Mouse (Mus musculus) heart, embryonic 12.5 days (tissue): ENCODE data around the gene Stard3. TPM values are rescaled to one million over a fixed set of nuclear protein-coding genes. Genes with fewer than 3 reads are reported as not detected.
A peak's percentile ranks its signal among the peaks of the same experiment; 100 is the strongest.

ENCODE experiments used
- ATAC-seq: fragments of 200-750 bp; cut with Nextera tagmentation; 2 replicates; pipeline ENCODE4 v1.8.0; 2017; ENCODE audit warnings: moderate TSS enrichment, moderate library complexity; ENCODE audit not compliant: insufficient number of reproducible peaks, low FRiP score
- H3K27ac ChIP-seq: fragments of 300-500 bp; sonication (generic); 2 replicates; pipeline ENCODE4 v1.5.1; 2016; ENCODE audit warnings: mild to moderate bottlenecking, moderate library complexity; ENCODE audit not compliant: poor library complexity, severe bottlenecking
- H3K27me3 ChIP-seq: fragments of 300-500 bp; sonication (generic); replicated peaks from 2 replicates; pipeline ENCODE4 v1.6.1; 2016; ENCODE audit warnings: mild to moderate bottlenecking, moderate library complexity
- H3K36me3 ChIP-seq: fragments of 300-500 bp; sonication (generic); 2 replicates; pipeline ENCODE4 v1.6.1; 2016; ENCODE audit warnings: mild to moderate bottlenecking, moderate library complexity
- H3K4me1 ChIP-seq: fragments of 300-500 bp; sonication (generic); replicated peaks from 2 replicates; pipeline ENCODE4 v1.6.1; 2016; ENCODE audit warnings: mild to moderate bottlenecking
- H3K4me2 ChIP-seq: fragments of 300-500 bp; sonication (generic); 2 replicates; pipeline ENCODE4 v1.6.1; 2016; ENCODE audit warnings: mild to moderate bottlenecking, moderate library complexity
- H3K4me3 ChIP-seq: fragments of 300-500 bp; sonication (generic); 2 replicates; pipeline ENCODE4 v1.5.1; 2016; ENCODE audit warnings: mild to moderate bottlenecking
- H3K9ac ChIP-seq: fragments of 300-500 bp; sonication (generic); 2 replicates; pipeline ENCODE4 v1.6.1; 2016; ENCODE audit warnings: mild to moderate bottlenecking, moderate library complexity
- H3K9me3 ChIP-seq: fragments of 300-500 bp; sonication (generic); replicated peaks from 2 replicates; pipeline ENCODE4 v1.6.1; 2016; ENCODE audit warnings: mild to moderate bottlenecking, moderate library complexity
- WGBS: fragments of 180-500 bp; shearing (Covaris S2); methylation state at CpG from one replicate; pipeline ENCODE4 v1.1.7; 2016; 5-methylcytosine and 5-hydroxymethylcytosine counted together
- polyA plus RNA-seq: library from polyadenylated mRNA; unstranded; fragments of >200 nt; fragmentation: Nextera tagmentation; extraction: Ambion mirVana; gene quantifications from 2 replicates; pipeline ENCODE4 v1.2.1, GENCODE M21; 2016

The Stard3 gene
- polyA plus RNA-seq, 1 experiment from 2014 or later: 45.2 TPM

DNA sequence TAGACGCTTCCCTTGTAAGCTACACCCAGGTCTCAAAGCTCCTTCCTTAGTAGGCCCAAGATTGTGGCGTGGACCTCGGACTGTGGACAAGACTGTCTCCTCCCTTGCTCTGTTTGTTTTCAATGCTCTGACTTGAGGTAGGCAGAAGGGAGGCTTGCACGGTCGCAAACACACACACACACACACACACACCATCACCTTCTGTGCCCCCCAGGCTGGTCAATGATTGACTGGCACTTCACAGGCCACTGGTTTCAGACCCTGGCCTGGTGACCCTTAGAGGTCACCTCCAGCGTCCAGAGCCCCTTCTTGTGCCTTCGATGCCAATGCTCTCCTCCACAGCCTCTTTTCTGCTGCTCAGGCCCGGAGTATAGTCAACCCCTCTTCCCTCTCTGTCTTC, 50.7 kb downstream of the Stard3 start:
- Histone ChIP-seq H3K9ac (peak overlapping the region; percentile 3), H3K27me3 (no peaks in the 10 kb centered on the region), H3K27ac (peak overlapping the region; percentile 9), H3K4me2 (peak overlapping the region; percentile 41), H3K4me1 (peaks cover 32% of the 10 kb centered on the region), H3K9me3 (no peaks in the 10 kb centered on the region), H3K4me3 (0 out of 2 replicates have a peak overlapping the region, but pooled peaks have one; percentile 12), H3K36me3 (no peaks in the 10 kb centered on the region)
- ATAC-seq: no peak
- 57% methylated on average over 8 of the region's 8 CpGs for WGBS

DNA sequence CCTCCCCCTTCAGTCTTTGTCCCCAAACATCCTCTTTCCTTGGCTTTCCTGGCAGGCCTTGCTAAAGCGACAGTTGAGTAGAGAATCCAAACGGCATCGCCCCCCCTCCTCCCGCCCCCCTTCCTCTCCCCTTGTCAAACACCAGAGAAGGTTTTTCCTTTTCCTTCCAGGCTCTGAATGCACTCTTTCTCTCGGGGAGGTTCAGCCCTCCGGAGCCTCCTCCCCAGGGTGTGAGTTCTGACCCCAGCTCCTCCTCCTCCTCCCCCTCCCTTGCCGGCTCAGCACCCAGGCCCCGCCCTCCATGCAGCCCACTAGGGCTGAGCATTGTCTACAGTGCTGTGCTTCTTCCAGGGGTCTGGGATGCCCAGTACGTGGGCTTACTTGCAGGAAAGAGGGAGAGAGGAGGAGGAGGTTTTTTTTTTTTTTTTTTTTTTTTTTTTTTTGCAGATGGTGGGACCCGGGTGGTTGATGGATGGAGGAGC, 51.2 kb downstream of the Stard3 start:
- Histone ChIP-seq H3K9me3 (no peaks in the 10 kb centered on the region), H3K4me1 (peaks cover 37% of the 10 kb centered on the region), H3K9ac (peak overlapping the region; percentile 3), H3K4me2 (peak overlapping the region; percentile 41), H3K27ac (peak overlapping the region; percentile 9), H3K4me3 (0 out of 2 replicates have a peak overlapping the region, but pooled peaks have one; percentile 12), H3K36me3 (no peaks in the 10 kb centered on the region), H3K27me3 (no peaks in the 10 kb centered on the region)
- WGBS: 6% methylated on average over 10 of the region's 10 CpGs
- peak; percentile 52 for ATAC-seq

DNA sequence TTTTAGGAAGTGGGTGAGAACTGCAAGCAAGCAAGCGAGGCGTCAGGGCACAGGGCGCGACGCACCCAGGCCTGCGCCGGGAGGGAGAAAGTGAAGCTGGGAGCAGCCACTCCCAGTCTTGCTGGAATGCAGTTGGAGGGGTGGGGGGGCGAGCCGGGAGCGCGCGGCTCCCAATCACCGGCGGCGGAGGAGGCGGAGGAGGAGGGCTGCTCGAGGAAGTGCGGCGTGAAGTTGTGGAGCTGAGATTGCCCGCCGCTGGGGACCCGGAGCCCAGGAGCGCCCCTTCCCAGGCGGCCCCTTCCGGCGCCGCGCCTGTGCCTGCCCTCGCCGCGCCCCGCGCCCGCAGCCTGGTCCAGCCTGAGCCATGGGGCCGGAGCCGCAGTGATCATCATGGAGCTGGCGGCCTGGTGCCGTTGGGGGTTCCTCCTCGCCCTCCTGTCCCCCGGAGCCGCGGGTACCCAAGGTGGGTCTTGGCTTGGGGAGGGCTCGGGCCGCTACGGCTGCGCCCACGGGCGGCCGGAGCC, 54.2 kb downstream of the Stard3 start, which contains the start of gene Erbb2:
Gene Erbb2, plus strand, starts transcription at position 198 of the 524 bp plus-strand sequence.
- peaks cover 66% of the 10 kb centered on the region for H3K4me1 ChIP-seq
- ATAC-seq: peak; percentile 81
- H3K27me3 ChIP-seq: no peaks in the 10 kb centered on the region
- no peaks in the 10 kb centered on the region for H3K9me3 ChIP-seq
- H3K9ac ChIP-seq: peak within 1 kb of the TSS; percentile 100
- WGBS: under 1% methylated on average over 49 of the region's 49 CpGs
- H3K27ac ChIP-seq: peak within 1 kb of the TSS; percentile 93
- H3K36me3 ChIP-seq: peaks cover 5% of the 10 kb centered on the region; the same call in 1 of the 2 replicates
- peak within 1 kb of the TSS; percentile 70 for H3K4me2 ChIP-seq
- peak within 1 kb of the TSS; percentile 93 for H3K4me3 ChIP-seq

DNA sequence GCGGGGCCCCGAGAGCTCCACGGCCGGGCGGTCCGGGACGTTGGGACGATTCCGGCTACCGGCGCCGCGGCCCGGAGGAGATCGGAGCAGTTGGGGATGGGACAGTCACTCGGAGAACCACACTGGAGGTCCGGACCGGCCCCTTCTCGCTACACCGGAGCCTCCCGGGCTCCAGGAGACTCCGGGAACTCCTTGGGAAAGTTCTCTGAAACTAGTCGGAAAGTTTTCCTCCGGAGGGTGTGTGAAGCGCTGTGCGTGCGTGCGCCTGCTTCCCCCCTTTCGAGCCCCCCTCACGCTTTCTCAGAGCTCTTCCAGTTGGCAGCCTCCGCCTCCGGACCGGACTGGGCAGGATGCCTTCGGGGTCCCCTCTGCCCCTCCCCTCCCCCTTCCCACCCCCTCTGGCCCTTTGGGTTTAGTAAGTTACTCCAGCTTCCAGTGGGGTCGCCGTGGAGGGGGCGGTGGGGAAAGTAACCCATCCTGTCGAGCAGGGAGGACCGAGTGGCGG, 54.7 kb downstream of the Stard3 start:
- peak; percentile 40 for ATAC-seq
- WGBS: under 1% methylated on average over 40 of the region's 40 CpGs
- Histone ChIP-seq H3K27me3 (no peaks in the 10 kb centered on the region), H3K4me3 (peak overlapping the region; percentile 93), H3K4me1 (peaks cover 67% of the 10 kb centered on the region), H3K27ac (peak overlapping the region; percentile 93), H3K9me3 (no peaks in the 10 kb centered on the region), H3K4me2 (peak overlapping the region; percentile 70), H3K9ac (peak overlapping the region; percentile 100), H3K36me3 (peaks cover 5% of the 10 kb centered on the region; the same call in 1 of the 2 replicates)

DNA sequence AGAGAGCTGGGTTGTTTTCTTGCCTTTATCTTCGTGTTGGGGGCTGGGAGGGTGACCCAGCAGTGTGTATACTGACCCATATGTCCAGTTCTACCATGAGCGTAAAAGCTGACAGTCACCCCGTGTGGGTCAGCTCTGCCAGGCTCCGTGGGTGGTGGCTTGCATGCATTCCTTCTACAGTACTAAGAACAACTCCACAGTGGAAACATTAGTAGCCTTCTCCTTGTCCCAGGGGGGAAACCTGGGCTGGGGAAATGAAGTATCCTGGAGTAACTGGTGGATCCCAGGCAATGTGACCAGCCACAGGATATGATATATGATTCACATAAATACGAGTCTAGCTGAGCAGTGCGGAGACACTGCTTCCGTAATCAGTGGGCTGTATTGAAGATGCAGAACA, 55.6 kb downstream of the Stard3 start:
- peaks cover 7% of the 10 kb centered on the region; the same call in 1 of the 2 replicates for H3K36me3 ChIP-seq
- peaks cover 73% of the 10 kb centered on the region for H3K4me1 ChIP-seq
- no peaks in the 10 kb centered on the region for H3K9me3 ChIP-seq
- peak overlapping the region; percentile 93 for H3K27ac ChIP-seq
- H3K9ac ChIP-seq: peak overlapping the region; percentile 100
- peak overlapping the region; percentile 70 for H3K4me2 ChIP-seq
- 18% methylated on average over 7 of the region's 7 CpGs for WGBS
- no peak for ATAC-seq
- H3K4me3 ChIP-seq: peak overlapping the region; percentile 93
- H3K27me3 ChIP-seq: no peaks in the 10 kb centered on the region

DNA sequence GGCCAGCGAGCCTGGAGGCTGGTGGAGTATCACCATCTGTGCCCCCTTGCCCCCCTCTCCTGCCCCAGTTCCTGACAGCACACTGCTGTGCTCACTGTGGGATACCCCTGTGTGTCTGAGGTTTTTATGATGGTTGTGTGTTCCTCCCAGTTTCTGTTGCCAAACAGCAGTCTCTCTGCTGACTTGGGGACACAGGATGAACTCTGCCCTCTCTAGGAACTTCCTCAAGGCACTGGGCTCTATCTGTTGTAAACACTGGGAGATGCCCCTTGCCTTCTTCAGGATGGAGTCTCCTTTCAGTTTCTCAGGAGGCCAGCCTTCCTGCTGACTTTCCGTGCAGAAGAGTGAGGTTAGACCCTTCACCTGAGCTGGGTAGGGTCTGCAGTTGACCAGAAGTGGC, 56.0 kb downstream of the Stard3 start:
- no peak for ATAC-seq
- peak overlapping the region; percentile 100 for H3K9ac ChIP-seq
- 0 out of 2 replicates have a peak overlapping the region, but pooled peaks have one; percentile 93 for H3K27ac ChIP-seq
- peak overlapping the region; percentile 93 for H3K4me3 ChIP-seq
- peaks cover 72% of the 10 kb centered on the region for H3K4me1 ChIP-seq
- no peaks in the 10 kb centered on the region for H3K27me3 ChIP-seq
- peaks cover 10% of the 10 kb centered on the region; the same call in 1 of the 2 replicates for H3K36me3 ChIP-seq
- H3K4me2 ChIP-seq: peak overlapping the region; percentile 70
- H3K9me3 ChIP-seq: no peaks in the 10 kb centered on the region
- WGBS: 27% methylated on average over 2 of the region's 2 CpGs

DNA sequence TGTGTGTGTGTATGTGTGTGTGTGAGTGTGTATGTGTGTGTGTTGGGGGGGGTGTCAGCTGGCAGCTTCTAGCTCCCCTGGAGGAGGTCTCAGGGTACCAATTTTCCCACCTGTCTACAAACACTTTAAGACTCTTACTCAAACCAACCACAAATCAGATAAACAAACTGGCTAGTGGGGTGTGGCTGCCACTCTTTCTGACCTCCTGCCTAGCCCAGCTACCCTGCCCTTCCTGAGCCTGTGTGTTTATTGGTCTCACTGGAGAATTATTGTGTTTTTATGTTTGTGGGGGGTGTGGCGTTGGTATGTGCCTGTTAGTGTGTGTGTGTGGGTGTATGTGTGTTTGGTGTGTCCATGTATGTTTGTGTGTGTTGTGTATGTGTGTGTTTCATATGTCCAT, 58.9 kb downstream of the Stard3 start:
- no peak for ATAC-seq
- H3K9ac ChIP-seq: no peak overlapping the region
- no peak overlapping the region for H3K4me2 ChIP-seq
- H3K4me3 ChIP-seq: no peak overlapping the region
- H3K27ac ChIP-seq: no peak overlapping the region
- peaks cover 38% of the 10 kb centered on the region for H3K36me3 ChIP-seq
- H3K9me3 ChIP-seq: no peaks in the 10 kb centered on the region
- no peaks in the 10 kb centered on the region for H3K27me3 ChIP-seq
- WGBS: 80% methylated on average over 1 of the region's 1 CpGs
- H3K4me1 ChIP-seq: peaks cover 62% of the 10 kb centered on the region

DNA sequence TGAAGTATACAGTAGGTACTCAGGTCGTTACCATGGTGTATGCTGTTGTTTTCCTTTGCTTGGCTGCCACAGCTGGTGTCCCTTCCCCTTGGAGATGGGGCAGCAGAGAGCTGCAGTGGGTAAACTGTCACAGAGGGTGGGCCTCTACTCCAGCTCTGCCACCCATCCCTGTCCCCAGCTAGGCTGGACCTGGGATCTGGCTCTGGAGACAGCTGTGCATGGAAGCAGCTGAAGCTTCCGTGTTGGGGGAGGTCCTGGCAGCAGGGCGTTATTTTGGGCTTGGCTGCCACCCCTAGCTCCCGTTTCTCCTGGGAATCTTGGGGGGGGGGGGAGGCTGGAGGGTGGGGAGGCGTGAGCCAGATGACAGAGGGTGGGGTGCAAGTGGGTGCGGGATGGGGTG, 60.1 kb downstream of the Stard3 start:
- H3K4me1 ChIP-seq: peaks cover 62% of the 10 kb centered on the region
- WGBS: 51% methylated on average over 6 of the region's 6 CpGs

DNA sequence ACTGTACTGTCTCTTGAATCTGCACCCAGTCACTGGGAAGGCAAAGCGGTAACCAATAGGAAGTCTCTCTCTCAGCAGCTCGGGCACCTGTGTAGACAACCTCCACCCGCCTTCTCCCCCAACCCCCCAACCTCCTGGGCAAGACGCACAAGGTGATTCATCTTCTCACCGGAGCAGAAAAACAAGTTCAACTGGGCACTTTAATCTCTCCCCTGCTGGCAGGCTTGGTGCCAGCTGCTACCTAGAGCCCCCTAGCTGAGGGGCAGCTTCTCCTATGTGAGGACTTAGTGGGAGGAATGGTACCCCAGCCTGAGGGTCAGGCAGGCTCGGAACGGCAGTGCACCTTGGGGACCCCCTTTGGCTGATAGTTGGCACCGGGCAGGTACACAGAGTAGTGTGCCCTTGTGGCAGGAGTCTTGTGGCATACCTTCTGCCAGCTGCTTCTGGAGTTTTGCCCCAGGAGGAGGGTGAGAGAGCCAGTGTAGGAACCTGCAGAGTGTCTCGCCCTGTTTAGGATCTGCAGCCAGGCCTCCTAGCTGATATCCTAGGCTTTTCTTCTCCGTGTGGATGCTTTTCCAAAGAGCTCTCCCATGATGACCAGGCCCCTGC, 60.9 kb downstream of the Stard3 start:
- 83% methylated on average over 10 of the region's 10 CpGs for WGBS
- H3K9me3 ChIP-seq: no peaks in the 10 kb centered on the region
- peaks cover 58% of the 10 kb centered on the region for H3K36me3 ChIP-seq
- no peak overlapping the region for H3K4me2 ChIP-seq
- H3K27ac ChIP-seq: peak overlapping the region; percentile 25
- H3K4me3 ChIP-seq: no peak overlapping the region
- peak overlapping the region; percentile 36; the same call in 1 of the 2 replicates for H3K9ac ChIP-seq
- ATAC-seq: no peak
- peaks cover 57% of the 10 kb centered on the region for H3K4me1 ChIP-seq
- no peaks in the 10 kb centered on the region for H3K27me3 ChIP-seq

More for the DNA sequence above, 60.1 kb downstream of the Stard3 start:
- H3K27me3 ChIP-seq: no peaks in the 10 kb centered on the region
- H3K4me3 ChIP-seq: no peak overlapping the region
- no peak overlapping the region for H3K4me2 ChIP-seq
- H3K36me3 ChIP-seq: peaks cover 50% of the 10 kb centered on the region
- H3K9ac ChIP-seq: peak overlapping the region; percentile 9
- no peaks in the 10 kb centered on the region for H3K9me3 ChIP-seq
- no peak for ATAC-seq
- no peak overlapping the region for H3K27ac ChIP-seq

DNA sequence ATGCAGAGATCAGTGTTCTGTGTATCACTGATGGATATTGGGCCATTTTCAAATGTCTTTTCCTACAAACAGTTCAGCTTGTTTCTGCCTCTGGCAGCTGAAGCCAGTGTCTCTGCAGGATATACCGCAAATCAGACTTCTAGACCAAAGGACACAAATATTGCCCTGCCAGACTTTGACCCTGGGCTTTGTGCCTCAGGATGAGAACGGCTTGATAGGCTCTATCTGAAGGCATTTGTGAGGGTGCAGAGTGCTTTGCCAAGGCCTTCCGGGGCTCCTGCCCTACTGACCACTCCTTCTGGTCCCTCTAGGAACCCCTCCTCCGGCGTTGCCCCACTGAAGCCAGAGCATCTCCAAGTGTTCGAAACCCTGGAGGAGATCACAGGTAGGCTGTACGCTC, 68.4 kb downstream of the Stard3 start:
- Histone ChIP-seq H3K27ac (no peak overlapping the region), H3K4me2 (no peak overlapping the region), H3K4me3 (no peak overlapping the region), H3K9me3 (no peaks in the 10 kb centered on the region), H3K27me3 (no peaks in the 10 kb centered on the region), H3K36me3 (peaks cover 100% of the 10 kb centered on the region), H3K9ac (no peak overlapping the region), H3K4me1 (no peaks in the 10 kb centered on the region)
- WGBS: 90% methylated on average over 7 of the region's 7 CpGs
- no peak for ATAC-seq

DNA sequence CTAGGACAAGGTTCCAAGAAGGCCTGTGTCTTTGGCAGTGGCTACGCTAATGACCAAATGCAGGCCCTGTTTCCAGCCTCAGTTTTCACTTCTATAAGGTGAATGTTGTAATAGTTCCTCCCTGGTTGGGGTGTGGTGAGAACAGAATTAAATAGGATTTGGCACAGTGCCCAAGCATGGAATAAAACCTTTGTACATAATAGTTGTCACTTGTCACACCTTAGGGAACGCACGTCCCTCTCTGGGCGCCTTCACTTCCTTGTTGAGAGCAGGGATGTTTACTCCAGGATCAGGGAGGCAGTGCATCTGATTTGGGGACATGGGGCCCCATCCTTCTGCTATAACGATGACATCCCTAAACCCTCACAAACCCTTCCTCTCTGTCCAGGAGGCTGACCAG, 70.3 kb downstream of the Stard3 start:
- ATAC-seq: no peak
- Histone ChIP-seq H3K36me3 (peaks cover 100% of the 10 kb centered on the region), H3K27me3 (no peaks in the 10 kb centered on the region), H3K9me3 (no peaks in the 10 kb centered on the region), H3K4me1 (no peaks in the 10 kb centered on the region), H3K9ac (no peak overlapping the region), H3K4me2 (no peak overlapping the region), H3K4me3 (no peak overlapping the region), H3K27ac (no peak overlapping the region)
- WGBS: 90% methylated on average over 5 of the region's 5 CpGs
